Mouse (Mus musculus): ENCODE results near the gene Myo3b. TPM values are rescaled to one million over a fixed set of nuclear protein-coding genes. Genes with fewer than 3 reads are reported as not detected.
A peak's percentile ranks its signal among the peaks of the same experiment; 100 is the strongest.

The Myo3b gene
- polyA plus RNA-seq, 1 experiment from 2014 or later = 0.39 TPM

DNA sequence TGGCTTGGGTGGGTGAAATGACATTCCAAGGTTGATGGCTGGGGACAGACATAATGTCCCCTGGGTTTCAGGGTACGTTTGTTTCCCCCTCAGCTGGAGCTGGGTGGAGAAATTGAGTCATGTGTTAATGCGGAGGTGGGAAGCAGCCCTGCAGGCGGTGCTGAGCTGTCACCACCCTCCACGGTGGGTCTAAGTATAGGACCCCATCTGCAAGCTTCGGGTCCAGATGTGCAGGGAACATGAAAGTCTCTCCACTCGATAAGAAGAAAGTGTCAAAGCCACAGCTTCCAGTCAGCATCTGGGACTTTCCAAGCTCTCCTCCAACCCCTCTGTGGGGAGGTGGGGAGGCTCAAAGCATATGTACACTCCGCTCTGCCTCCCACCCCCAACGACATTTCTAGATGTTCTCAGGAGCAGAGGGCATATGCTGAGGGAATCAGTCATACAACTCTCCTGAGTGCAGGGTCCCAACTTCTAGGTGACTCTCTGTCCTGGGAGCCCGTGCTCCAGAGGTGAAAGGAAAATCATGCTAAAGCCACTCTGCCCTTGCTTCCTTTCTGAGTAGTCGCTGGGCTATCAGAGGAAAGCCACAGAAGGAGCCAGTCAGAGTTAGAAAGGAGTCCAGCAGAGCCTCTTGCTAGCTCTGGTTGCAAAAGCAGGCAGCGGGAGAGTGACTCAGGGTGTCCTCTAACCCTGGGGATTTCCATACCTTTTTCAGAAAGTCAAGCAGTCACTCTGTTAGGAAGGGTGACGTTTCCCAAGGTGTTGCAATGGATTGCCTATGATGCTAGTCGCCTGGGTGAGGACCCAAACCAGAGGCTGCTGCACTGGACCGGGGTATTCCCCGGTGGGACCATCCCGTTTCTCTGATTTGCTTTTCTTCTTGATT, 79.7 kb downstream of the Myo3b start:
- Histone ChIP-seq H3K4me3 (ENCODE audit: low read length) (no peak overlapping the region), H3K36me3 (ENCODE audit: control insufficient read depth, insufficient read depth) (no peaks in the 10 kb centered on the region), H3K4me2 (ENCODE audit: low read depth, low read length) (no peak overlapping the region), H3K9me3 (replicated peaks; ENCODE audit: control insufficient read depth, low read length) (no peaks in the 10 kb centered on the region), H3K27me3 (ENCODE audit: control insufficient read depth, insufficient read depth, low read length) (0 out of 2 replicates have a peak, but pooled peaks cover 3% of the 10 kb centered on the region), H3K27ac (ENCODE audit: low read length) (no peak overlapping the region), H3K4me1 (ENCODE audit: control insufficient read depth, insufficient read depth, low read length) (no peaks in the 10 kb centered on the region), H3K9ac (ENCODE audit: low read length) (no peak overlapping the region)
- 38% methylated on average over 16 of the region's 16 CpGs for WGBS
- ATAC-seq (replicated peaks; ENCODE audit: extremely low read depth, insufficient read depth, low FRiP score) = no peak

GRCm38 (mm10) chr2:70119265-70119663, 80.3 kb downstream of the Myo3b start:
- Histone ChIP-seq H3K4me1 (ENCODE audit: control insufficient read depth, insufficient read depth, low read length) (no peaks in the 10 kb centered on the region), H3K4me3 (ENCODE audit: low read length) (no peak overlapping the region), H3K27me3 (ENCODE audit: control insufficient read depth, insufficient read depth, low read length) (peaks cover 3% of the 10 kb centered on the region; the same call in 1 of the 2 replicates), H3K9ac (ENCODE audit: low read length) (no peak overlapping the region), H3K9me3 (replicated peaks; ENCODE audit: control insufficient read depth, low read length) (no peaks in the 10 kb centered on the region), H3K4me2 (ENCODE audit: low read depth, low read length) (no peak overlapping the region), H3K36me3 (ENCODE audit: control insufficient read depth, insufficient read depth) (no peaks in the 10 kb centered on the region), H3K27ac (ENCODE audit: low read length) (no peak overlapping the region)
- 87% methylated on average over 2 of the region's 2 CpGs for WGBS
- no peak for ATAC-seq (replicated peaks; ENCODE audit: extremely low read depth, insufficient read depth, low FRiP score)

GRCm38 (mm10) chr2:70126330-70126729, 87.4 kb downstream of the Myo3b start:
- Histone ChIP-seq H3K36me3 (ENCODE audit: control insufficient read depth, insufficient read depth) (no peaks in the 10 kb centered on the region), H3K27me3 (ENCODE audit: control insufficient read depth, insufficient read depth, low read length) (peaks cover 14% of the 10 kb centered on the region), H3K27ac (ENCODE audit: low read length) (no peak overlapping the region), H3K4me3 (ENCODE audit: low read length) (no peak overlapping the region), H3K9ac (ENCODE audit: low read length) (no peak overlapping the region), H3K4me1 (ENCODE audit: control insufficient read depth, insufficient read depth, low read length) (peaks cover 9% of the 10 kb centered on the region), H3K4me2 (ENCODE audit: low read depth, low read length) (no peak overlapping the region), H3K9me3 (replicated peaks; ENCODE audit: control insufficient read depth, low read length) (no peaks in the 10 kb centered on the region)
- ATAC-seq (replicated peaks; ENCODE audit: extremely low read depth, insufficient read depth, low FRiP score) = no peak
- 68% methylated on average over 10 of the region's 10 CpGs for WGBS

DNA sequence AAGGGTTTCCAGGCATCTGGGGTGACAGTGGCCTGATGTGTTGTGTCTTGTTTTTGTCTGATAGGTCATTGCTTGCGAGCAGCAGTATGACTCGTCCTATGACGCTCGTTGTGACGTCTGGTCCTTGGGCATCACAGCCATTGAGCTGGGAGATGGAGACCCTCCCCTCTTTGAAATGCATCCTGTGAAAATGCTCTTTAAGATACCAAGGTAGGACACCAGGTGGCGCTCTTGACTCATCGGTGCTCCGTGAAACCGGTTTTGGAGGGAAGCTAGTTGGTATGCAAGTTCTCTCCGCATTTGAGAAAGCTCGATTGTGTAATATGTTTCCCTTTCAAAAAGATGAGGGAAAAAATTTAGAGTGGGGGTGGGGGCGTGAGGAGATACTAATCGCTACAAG, 87.9 kb downstream of the Myo3b start:
- no peak; the same call in 1 of the 2 replicates for ATAC-seq (replicated peaks; ENCODE audit: extremely low read depth, insufficient read depth, low FRiP score)

GRCm38 (mm10) chr2:70127351-70128148, 88.6 kb downstream of the Myo3b start:
- H3K4me3 ChIP-seq (ENCODE audit: low read length) = no peak overlapping the region; the same call in 1 of the 2 replicates
- ATAC-seq (replicated peaks; ENCODE audit: extremely low read depth, insufficient read depth, low FRiP score) = no peak
- peak overlapping the region; percentile 51 for H3K4me2 ChIP-seq (ENCODE audit: low read depth, low read length)
- no peaks in the 10 kb centered on the region for H3K36me3 ChIP-seq (ENCODE audit: control insufficient read depth, insufficient read depth)
- no peak overlapping the region for H3K9ac ChIP-seq (ENCODE audit: low read length)
- H3K9me3 ChIP-seq (replicated peaks; ENCODE audit: control insufficient read depth, low read length) = no peaks in the 10 kb centered on the region
- no peak overlapping the region for H3K27ac ChIP-seq (ENCODE audit: low read length)
- WGBS = 16% methylated on average over 21 of the region's 21 CpGs
- peaks cover 9% of the 10 kb centered on the region for H3K4me1 ChIP-seq (ENCODE audit: control insufficient read depth, insufficient read depth, low read length)
- H3K27me3 ChIP-seq (ENCODE audit: control insufficient read depth, insufficient read depth, low read length) = peaks cover 14% of the 10 kb centered on the region

More for the DNA sequence above, 87.9 kb downstream of the Myo3b start:
- Histone ChIP-seq H3K27me3 (ENCODE audit: control insufficient read depth, insufficient read depth, low read length) (peaks cover 14% of the 10 kb centered on the region), H3K9ac (ENCODE audit: low read length) (no peak overlapping the region), H3K4me2 (ENCODE audit: low read depth, low read length) (peak overlapping the region; percentile 51), H3K4me1 (ENCODE audit: control insufficient read depth, insufficient read depth, low read length) (peaks cover 9% of the 10 kb centered on the region), H3K4me3 (ENCODE audit: low read length) (peak overlapping the region; percentile 24; the same call in 1 of the 2 replicates), H3K9me3 (replicated peaks; ENCODE audit: control insufficient read depth, low read length) (no peaks in the 10 kb centered on the region), H3K27ac (ENCODE audit: low read length) (no peak overlapping the region), H3K36me3 (ENCODE audit: control insufficient read depth, insufficient read depth) (no peaks in the 10 kb centered on the region)
- under 1% methylated on average over 13 of the region's 13 CpGs for WGBS

- Histone ChIP-seq H3K27me3 (ENCODE audit: control insufficient read depth, insufficient read depth, low read length) (peaks cover 14% of the 10 kb centered on the region), H3K4me2 (ENCODE audit: low read depth, low read length) (no peak overlapping the region), H3K36me3 (ENCODE audit: control insufficient read depth, insufficient read depth) (no peaks in the 10 kb centered on the region), H3K4me3 (ENCODE audit: low read length) (no peak overlapping the region), H3K27ac (ENCODE audit: low read length) (no peak overlapping the region), H3K9ac (ENCODE audit: low read length) (no peak overlapping the region), H3K4me1 (ENCODE audit: control insufficient read depth, insufficient read depth, low read length) (peaks cover 9% of the 10 kb centered on the region), H3K9me3 (replicated peaks; ENCODE audit: control insufficient read depth, low read length) (no peaks in the 10 kb centered on the region)
- ATAC-seq (replicated peaks; ENCODE audit: extremely low read depth, insufficient read depth, low FRiP score) = no peak
- 65% methylated on average over 6 of the region's 6 CpGs for WGBS
Measured at GRCm38 (mm10) chr2:70128590-70128989, 89.7 kb downstream of the Myo3b start.

DNA sequence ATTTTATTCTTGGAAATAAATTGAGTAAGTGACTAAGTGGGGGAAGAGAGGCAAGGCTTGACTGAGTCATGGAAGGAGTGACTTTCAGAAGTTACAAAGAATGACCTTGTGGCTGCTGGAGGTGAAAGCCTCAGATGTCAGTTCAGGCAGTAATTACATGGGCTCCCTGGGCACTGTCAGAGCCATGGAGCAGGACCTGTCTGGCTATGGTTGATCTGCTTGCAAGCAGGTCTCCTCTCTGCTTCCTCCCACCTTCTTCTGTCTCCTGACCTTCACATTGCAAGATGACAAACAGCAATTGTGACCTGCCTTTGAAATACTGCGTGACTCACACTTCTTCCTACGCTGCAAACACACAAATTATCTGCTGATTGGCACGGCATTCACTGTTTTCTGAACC, 90.6 kb downstream of the Myo3b start:
- no peak overlapping the region for H3K4me2 ChIP-seq (ENCODE audit: low read depth, low read length)
- no peak for ATAC-seq (replicated peaks; ENCODE audit: extremely low read depth, insufficient read depth, low FRiP score)
- peaks cover 14% of the 10 kb centered on the region for H3K27me3 ChIP-seq (ENCODE audit: control insufficient read depth, insufficient read depth, low read length)
- H3K4me1 ChIP-seq (ENCODE audit: control insufficient read depth, insufficient read depth, low read length) = peaks cover 9% of the 10 kb centered on the region
- 39% methylated on average over 3 of the region's 3 CpGs for WGBS
- no peak overlapping the region for H3K4me3 ChIP-seq (ENCODE audit: low read length)
- no peaks in the 10 kb centered on the region for H3K36me3 ChIP-seq (ENCODE audit: control insufficient read depth, insufficient read depth)
- no peak overlapping the region for H3K9ac ChIP-seq (ENCODE audit: low read length)
- no peak overlapping the region for H3K27ac ChIP-seq (ENCODE audit: low read length)
- no peaks in the 10 kb centered on the region for H3K9me3 ChIP-seq (replicated peaks; ENCODE audit: control insufficient read depth, low read length)

- no peak overlapping the region for H3K9ac ChIP-seq (ENCODE audit: low read length)
- H3K36me3 ChIP-seq (ENCODE audit: control insufficient read depth, insufficient read depth) = no peaks in the 10 kb centered on the region
- H3K9me3 ChIP-seq (replicated peaks; ENCODE audit: control insufficient read depth, low read length) = no peaks in the 10 kb centered on the region
- peaks cover 4% of the 10 kb centered on the region; the same call in 1 of the 2 replicates for H3K4me1 ChIP-seq (ENCODE audit: control insufficient read depth, insufficient read depth, low read length)
- no peak for ATAC-seq (replicated peaks; ENCODE audit: extremely low read depth, insufficient read depth, low FRiP score)
- no peak overlapping the region for H3K4me3 ChIP-seq (ENCODE audit: low read length)
- no peak overlapping the region for H3K27ac ChIP-seq (ENCODE audit: low read length)
- no peak overlapping the region for H3K4me2 ChIP-seq (ENCODE audit: low read depth, low read length)
- WGBS = 82% methylated on average over 4 of the region's 4 CpGs
- peaks cover under 1% of the 10 kb centered on the region; the same call in 1 of the 2 replicates for H3K27me3 ChIP-seq (ENCODE audit: control insufficient read depth, insufficient read depth, low read length)
Measured at GRCm38 (mm10) chr2:70133281-70133680, 94.4 kb downstream of the Myo3b start.

Data from heart, embryonic 16.5 days (tissue).